Mouse (Mus musculus): ENCODE results near the gene Lrp1. TPM values are rescaled to one million over a fixed set of nuclear protein-coding genes. Genes with fewer than 3 reads are reported as not detected.
A peak's percentile ranks its signal among the peaks of the same experiment; 100 is the strongest.

The Lrp1 gene
- polyA plus RNA-seq, 1 experiment from 2014 or later, result 31.2 TPM

DNA sequence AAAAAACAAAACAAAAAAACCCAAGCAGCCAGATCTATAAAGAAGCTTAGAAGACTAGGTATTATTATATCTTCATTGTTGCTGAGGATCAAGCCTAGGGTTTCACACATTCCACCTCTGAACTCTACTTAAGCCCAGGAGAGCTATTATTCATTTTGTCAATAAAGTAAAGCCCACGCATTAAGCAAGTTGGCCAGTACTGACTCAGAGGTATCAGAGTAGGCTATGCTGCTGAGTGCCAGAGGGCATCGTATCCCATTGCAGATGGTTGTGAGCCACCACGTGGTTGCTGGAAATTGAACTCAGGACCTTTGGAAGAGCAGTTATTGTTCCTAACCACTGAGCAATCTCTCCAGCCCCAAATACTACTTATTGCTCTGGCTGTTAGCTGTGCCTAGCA, 77.0 kb downstream of the Lrp1 start:
- WGBS, result 79% methylated on average over 3 of the region's 3 CpGs
- no peak for ATAC-seq (replicated peaks; ENCODE audit: insufficient number of reproducible peaks, insufficient read depth, low FRiP score, low read depth)
- Histone ChIP-seq H3K9me3 (replicated peaks) (no peaks in the 10 kb centered on the region), H3K4me2 (no peak overlapping the region), H3K4me1 (replicated peaks) (no peaks in the 10 kb centered on the region), H3K27me3 (no peaks in the 10 kb centered on the region), H3K36me3 (peaks cover 19% of the 10 kb centered on the region; the same call in 1 of the 2 replicates), H3K9ac (no peak overlapping the region), H3K27ac (no peak overlapping the region), H3K4me3 (no peak overlapping the region)

- 65% methylated on average over 6 of the region's 6 CpGs for WGBS
- no peaks in the 10 kb centered on the region for H3K4me1 ChIP-seq (replicated peaks)
- no peak for ATAC-seq (replicated peaks; ENCODE audit: insufficient number of reproducible peaks, insufficient read depth, low FRiP score, low read depth)
- H3K9me3 ChIP-seq (replicated peaks), result no peaks in the 10 kb centered on the region
- no peak overlapping the region for H3K27ac ChIP-seq
- no peak overlapping the region for H3K4me2 ChIP-seq
- no peak overlapping the region for H3K9ac ChIP-seq
- peaks cover 5% of the 10 kb centered on the region; the same call in 1 of the 2 replicates for H3K27me3 ChIP-seq
- H3K36me3 ChIP-seq, result peaks cover 19% of the 10 kb centered on the region; the same call in 1 of the 2 replicates
- no peak overlapping the region for H3K4me3 ChIP-seq
Measured at GRCm38 (mm10) chr10:127542720-127543119, 78.2 kb downstream of the Lrp1 start.

- H3K36me3 ChIP-seq, result peaks cover 17% of the 10 kb centered on the region; the same call in 1 of the 2 replicates
- no peak overlapping the region for H3K4me3 ChIP-seq
- no peak for ATAC-seq (replicated peaks; ENCODE audit: insufficient number of reproducible peaks, insufficient read depth, low FRiP score, low read depth)
- H3K4me2 ChIP-seq, result no peak overlapping the region
- H3K27ac ChIP-seq, result no peak overlapping the region
- H3K27me3 ChIP-seq, result peaks cover 8% of the 10 kb centered on the region
- H3K9me3 ChIP-seq (replicated peaks), result no peaks in the 10 kb centered on the region
- no peak overlapping the region for H3K9ac ChIP-seq
- no peaks in the 10 kb centered on the region for H3K4me1 ChIP-seq (replicated peaks)
- WGBS, result 63% methylated on average over 13 of the region's 13 CpGs
Measured at GRCm38 (mm10) chr10:127542084-127542483, 78.9 kb downstream of the Lrp1 start.

- no peaks in the 10 kb centered on the region for H3K9me3 ChIP-seq (replicated peaks)
- H3K4me1 ChIP-seq (replicated peaks), result no peaks in the 10 kb centered on the region
- no peak overlapping the region for H3K27ac ChIP-seq
- no peak for ATAC-seq (replicated peaks; ENCODE audit: insufficient number of reproducible peaks, insufficient read depth, low FRiP score, low read depth)
- H3K4me3 ChIP-seq, result no peak overlapping the region
- peaks cover 14% of the 10 kb centered on the region for H3K27me3 ChIP-seq
- H3K36me3 ChIP-seq, result peaks cover 11% of the 10 kb centered on the region; the same call in 1 of the 2 replicates
- whole genome bisulfite sequencing, result 88% methylated on average over 8 of the region's 8 CpGs
- H3K4me2 ChIP-seq, result no peak overlapping the region
- no peak overlapping the region for H3K9ac ChIP-seq
Measured at GRCm38 (mm10) chr10:127541510-127541909, 79.4 kb downstream of the Lrp1 start.

DNA sequence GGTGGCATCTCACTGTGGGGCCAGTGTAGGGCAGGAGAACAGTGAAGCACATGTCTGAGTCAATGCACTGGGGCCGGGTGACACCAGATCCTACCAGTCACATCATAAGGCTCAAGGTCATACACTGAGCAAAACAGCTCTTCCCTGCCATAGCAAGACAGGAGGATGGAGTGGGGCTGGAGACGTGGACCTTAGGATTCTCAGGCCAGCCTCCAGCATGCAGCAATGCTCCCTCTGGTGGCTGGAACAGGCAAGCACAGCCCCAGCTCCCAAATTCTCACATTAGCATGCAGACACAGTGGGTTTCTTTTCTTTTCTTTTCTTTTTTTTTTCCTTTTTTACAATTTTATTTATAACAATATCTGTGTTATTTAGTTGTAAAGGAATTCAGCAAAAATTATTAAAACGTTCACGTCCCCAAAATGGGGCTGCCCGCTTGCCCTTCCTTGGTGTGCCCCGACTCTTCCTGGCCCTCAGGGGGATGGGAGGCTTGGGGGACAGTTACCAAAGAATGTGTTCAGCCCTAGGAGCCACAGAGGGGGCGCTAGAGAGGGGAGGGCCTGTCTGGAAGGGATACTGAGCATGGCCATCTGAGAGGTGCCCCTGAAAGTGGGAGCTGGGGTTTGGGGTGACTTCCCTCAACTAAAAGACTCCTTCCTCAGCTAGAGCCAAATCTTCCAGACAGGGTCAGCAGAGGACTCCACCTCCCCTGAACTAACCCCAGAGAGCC, 82.9 kb downstream of the Lrp1 start:
- ATAC-seq (replicated peaks; ENCODE audit: insufficient number of reproducible peaks, insufficient read depth, low FRiP score, low read depth), result no peak
- no peaks in the 10 kb centered on the region for H3K9me3 ChIP-seq (replicated peaks)
- no peak overlapping the region for H3K27ac ChIP-seq
- 29% methylated on average over 7 of the region's 7 CpGs for WGBS
- H3K4me1 ChIP-seq (replicated peaks), result peaks cover 18% of the 10 kb centered on the region
- H3K4me2 ChIP-seq, result no peak overlapping the region
- peaks cover 49% of the 10 kb centered on the region for H3K27me3 ChIP-seq
- H3K36me3 ChIP-seq, result 0 out of 2 replicates have a peak, but pooled peaks cover 6% of the 10 kb centered on the region
- no peak overlapping the region for H3K9ac ChIP-seq
- H3K4me3 ChIP-seq, result no peak overlapping the region

DNA sequence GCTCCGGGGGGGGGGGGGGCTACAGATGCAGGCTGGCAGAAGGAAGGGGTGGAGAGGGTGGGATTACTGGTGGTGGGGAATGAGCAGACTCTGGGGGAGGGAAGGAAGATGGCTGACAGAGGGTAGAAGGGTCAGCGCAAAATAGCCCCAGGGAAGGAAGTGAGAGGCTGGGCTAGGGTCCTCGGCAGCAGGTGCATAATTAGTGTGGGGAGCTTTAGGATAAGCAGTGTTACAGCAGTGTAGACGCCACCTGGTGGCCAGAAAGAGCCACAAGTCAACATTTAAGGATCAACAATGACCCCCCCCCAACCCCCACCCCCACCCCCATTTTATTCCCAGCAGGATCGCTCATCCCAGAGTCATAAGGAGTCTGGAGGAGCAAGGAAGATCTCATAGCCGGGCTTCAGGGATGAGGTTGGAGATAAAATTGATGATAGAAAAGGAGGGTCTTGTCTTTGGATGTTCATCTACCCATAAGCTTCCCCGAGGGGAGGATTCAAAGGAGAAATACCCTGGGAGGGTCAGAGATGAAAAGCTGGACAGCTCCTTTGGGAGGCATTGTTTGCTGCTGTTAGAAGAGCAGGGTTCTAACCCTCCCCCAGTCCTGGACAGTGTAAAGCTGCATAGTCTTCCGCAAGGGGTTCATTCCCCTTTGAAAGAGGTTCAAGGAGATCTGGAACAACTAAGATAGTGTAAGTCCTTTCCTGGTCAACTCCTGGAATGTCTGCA, 84.2 kb downstream of the Lrp1 start:
- Histone ChIP-seq H3K4me2 (no peak overlapping the region), H3K9ac (no peak overlapping the region), H3K4me3 (no peak overlapping the region), H3K9me3 (replicated peaks) (no peaks in the 10 kb centered on the region), H3K27ac (no peak overlapping the region), H3K4me1 (replicated peaks) (peaks cover 18% of the 10 kb centered on the region), H3K36me3 (0 out of 2 replicates have a peak, but pooled peaks cover 6% of the 10 kb centered on the region), H3K27me3 (peaks cover 62% of the 10 kb centered on the region)
- WGBS, result 11% methylated on average over 8 of the region's 8 CpGs
- no peak for ATAC-seq (replicated peaks; ENCODE audit: insufficient number of reproducible peaks, insufficient read depth, low FRiP score, low read depth)

GRCm38 (mm10) chr10:127534929-127535384, 86.0 kb downstream of the Lrp1 start:
- Histone ChIP-seq H3K9ac (peak overlapping the region; percentile 23; the same call in 1 of the 2 replicates), H3K4me2 (peak overlapping the region; percentile 97), H3K4me3 (peak overlapping the region; percentile 55), H3K9me3 (replicated peaks) (no peaks in the 10 kb centered on the region), H3K27ac (no peak overlapping the region), H3K4me1 (replicated peaks) (peaks cover 24% of the 10 kb centered on the region), H3K27me3 (peaks cover 80% of the 10 kb centered on the region), H3K36me3 (no peaks in the 10 kb centered on the region)
- no peak; the same call in 1 of the 2 replicates for ATAC-seq (replicated peaks; ENCODE audit: insufficient number of reproducible peaks, insufficient read depth, low FRiP score, low read depth)
- WGBS, result under 1% methylated on average over 30 of the region's 30 CpGs

GRCm38 (mm10) chr10:127534036-127534928, 86.7 kb downstream of the Lrp1 start, which contains the start of gene Nxph4:
Nxph4 (minus strand) TSS chr10:127534559.
- Histone ChIP-seq H3K4me2 (peak within 1 kb of the TSS; percentile 97), H3K9ac (peak within 1 kb of the TSS; percentile 59), H3K4me3 (peak within 1 kb of the TSS; percentile 55), H3K27me3 (peaks cover 87% of the 10 kb centered on the region), H3K36me3 (no peaks in the 10 kb centered on the region), H3K4me1 (replicated peaks) (peaks cover 24% of the 10 kb centered on the region), H3K9me3 (replicated peaks) (no peaks in the 10 kb centered on the region), H3K27ac (no peak within 1 kb of the TSS)
- WGBS, result under 1% methylated on average over 43 of the region's 78 CpGs
- peak; percentile 11 for ATAC-seq (replicated peaks; ENCODE audit: insufficient number of reproducible peaks, insufficient read depth, low FRiP score, low read depth)

- Histone ChIP-seq H3K4me3 (no peak overlapping the region; the same call in 1 of the 2 replicates), H3K36me3 (no peaks in the 10 kb centered on the region), H3K4me2 (no peak overlapping the region), H3K4me1 (replicated peaks) (peaks cover 28% of the 10 kb centered on the region), H3K27me3 (peaks cover 100% of the 10 kb centered on the region), H3K27ac (no peak overlapping the region), H3K9ac (no peak overlapping the region), H3K9me3 (replicated peaks) (no peaks in the 10 kb centered on the region)
- ATAC-seq (replicated peaks; ENCODE audit: insufficient number of reproducible peaks, insufficient read depth, low FRiP score, low read depth), result no peak
- under 1% methylated on average over 4 of the region's 4 CpGs for WGBS
Measured at GRCm38 (mm10) chr10:127531548-127531947, 89.4 kb downstream of the Lrp1 start.

DNA sequence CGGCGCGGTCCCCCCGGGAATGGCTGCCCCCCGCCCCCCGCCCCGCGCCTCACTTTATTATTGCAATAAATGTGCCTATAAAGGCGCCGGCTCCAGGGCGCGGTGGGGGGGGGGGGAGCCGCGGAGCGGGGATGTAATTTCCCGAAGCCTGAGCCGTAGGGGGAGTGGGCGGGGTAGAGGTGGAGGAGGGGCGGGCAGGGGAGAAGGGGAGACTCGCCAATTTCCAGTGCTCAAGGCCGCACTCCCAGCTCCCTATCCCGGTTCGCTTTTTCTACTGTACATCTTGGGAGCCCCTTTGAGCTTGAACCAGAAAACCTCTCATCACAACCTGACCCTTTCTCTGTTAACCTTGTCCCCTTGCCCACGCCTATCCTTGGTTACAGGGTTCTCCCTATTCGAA, 90.0 kb downstream of the Lrp1 start:
- Histone ChIP-seq H3K4me2 (peak overlapping the region; percentile 18; the same call in 1 of the 2 replicates), H3K4me1 (replicated peaks) (peaks cover 34% of the 10 kb centered on the region), H3K27ac (no peak overlapping the region), H3K4me3 (peak overlapping the region; percentile 14; the same call in 1 of the 2 replicates), H3K9me3 (replicated peaks) (no peaks in the 10 kb centered on the region), H3K9ac (no peak overlapping the region), H3K27me3 (peaks cover 100% of the 10 kb centered on the region), H3K36me3 (no peaks in the 10 kb centered on the region)
- ATAC-seq (replicated peaks; ENCODE audit: insufficient number of reproducible peaks, insufficient read depth, low FRiP score, low read depth), result no peak
- WGBS, result 2% methylated on average over 24 of the region's 25 CpGs

All from heart, embryonic 15.5 days (tissue).